Mouse (Mus musculus): ENCODE measurements around the gene Syngr2.
A peak's percentile ranks its signal among the peaks of the same experiment; 100 is the strongest.
"Not testable (repeated sequence)": the region's sequence is repeated elsewhere in the genome, so short reads cannot be mapped to it uniquely, and the experiment has no call there.

Gene Syngr2

GRCm38 (mm10) chr11:117781199-117781821, 28.2 kb upstream of the Syngr2 start:
- no peak for DNase-seq (ENCODE audit: low spot score in 2 of 2)

- no peak for DNase-seq (ENCODE audit: low spot score in 2 of 2)
Observed at GRCm38 (mm10) chr11:117781993-117782704, 27.3 kb upstream of the Syngr2 start, which contains the start of the genes Tmc8 and Tmc6. Gene Tmc8, plus strand, starts transcription at chr11:117782076. Gene Tmc6, minus strand, starts transcription at chr11:117782198.

GRCm38 (mm10) chr11:117782705-117783034, 26.8 kb upstream of the Syngr2 start:
- DNase-seq (ENCODE audit: low spot score in 2 of 2), result no peak

- DNase-seq (ENCODE audit: low spot score in 2 of 2), result peak in 1 of 2 experiments; percentile 57
Observed at GRCm38 (mm10) chr11:117783089-117783488, 26.4 kb upstream of the Syngr2 start.

- no peak for DNase-seq (ENCODE audit: low spot score in 2 of 2)
Observed at GRCm38 (mm10) chr11:117783683-117784309, 25.7 kb upstream of the Syngr2 start.

GRCm38 (mm10) chr11:117786294-117786693, 23.2 kb upstream of the Syngr2 start:
- peak in 1 of 2 experiments; percentile 67 for DNase-seq (ENCODE audit: low spot score in 2 of 2)

GRCm38 (mm10) chr11:117788481-117788880, 21.0 kb upstream of the Syngr2 start:
- DNase-seq (ENCODE audit: low spot score in 2 of 2), result not testable (repeated sequence)

GRCm38 (mm10) chr11:117790286-117790685, 19.2 kb upstream of the Syngr2 start:
- peak in 1 of 2 experiments; percentile 69 for DNase-seq (ENCODE audit: low spot score in 2 of 2)

GRCm38 (mm10) chr11:117790703-117791440, 18.6 kb upstream of the Syngr2 start:
- DNase-seq (ENCODE audit: low spot score in 2 of 2), result no peak

GRCm38 (mm10) chr11:117791441-117791761, 18.1 kb upstream of the Syngr2 start:
- no peak for DNase-seq (ENCODE audit: low spot score in 2 of 2)

- no peak for DNase-seq (ENCODE audit: low spot score in 2 of 2)
Observed at GRCm38 (mm10) chr11:117792281-117792888, 17.1 kb upstream of the Syngr2 start.

- DNase-seq (ENCODE audit: low spot score in 2 of 2), result no peak
Observed at GRCm38 (mm10) chr11:117794035-117794551, 15.4 kb upstream of the Syngr2 start.

GRCm38 (mm10) chr11:117796954-117797353, 12.5 kb upstream of the Syngr2 start:
- no peak for DNase-seq (ENCODE audit: low spot score in 2 of 2)

GRCm38 (mm10) chr11:117797511-117798159, 11.8 kb upstream of the Syngr2 start, which contains the start of gene 6030468B19Rik:
Gene 6030468B19Rik, plus strand, starts transcription at chr11:117797660.
- no peak for DNase-seq (ENCODE audit: low spot score in 2 of 2)

- no peak for DNase-seq (ENCODE audit: low spot score in 2 of 2)
Observed at GRCm38 (mm10) chr11:117798160-117798541, 11.3 kb upstream of the Syngr2 start.

GRCm38 (mm10) chr11:117799174-117799573, 10.3 kb upstream of the Syngr2 start:
- no peak for DNase-seq (ENCODE audit: low spot score in 2 of 2)

- no peak for DNase-seq (ENCODE audit: low spot score in 2 of 2)
Observed at GRCm38 (mm10) chr11:117800038-117800437, 9.4 kb upstream of the Syngr2 start.

GRCm38 (mm10) chr11:117801650-117802049, 7.8 kb upstream of the Syngr2 start:
- DNase-seq (ENCODE audit: low spot score in 2 of 2), result no peak

- DNase-seq (ENCODE audit: low spot score in 2 of 2), result no peak
Observed at GRCm38 (mm10) chr11:117803166-117803688, 6.2 kb upstream of the Syngr2 start.

GRCm38 (mm10) chr11:117806781-117807180, 2.7 kb upstream of the Syngr2 start:
- no peak for DNase-seq (ENCODE audit: low spot score in 2 of 2)
